Mouse (Mus musculus): ENCODE measurements around the gene Csrnp2.
"Not testable (repeated sequence)": the region's sequence is repeated elsewhere in the genome, so short reads cannot be mapped to it uniquely, and the experiment has no call there.

DNA sequence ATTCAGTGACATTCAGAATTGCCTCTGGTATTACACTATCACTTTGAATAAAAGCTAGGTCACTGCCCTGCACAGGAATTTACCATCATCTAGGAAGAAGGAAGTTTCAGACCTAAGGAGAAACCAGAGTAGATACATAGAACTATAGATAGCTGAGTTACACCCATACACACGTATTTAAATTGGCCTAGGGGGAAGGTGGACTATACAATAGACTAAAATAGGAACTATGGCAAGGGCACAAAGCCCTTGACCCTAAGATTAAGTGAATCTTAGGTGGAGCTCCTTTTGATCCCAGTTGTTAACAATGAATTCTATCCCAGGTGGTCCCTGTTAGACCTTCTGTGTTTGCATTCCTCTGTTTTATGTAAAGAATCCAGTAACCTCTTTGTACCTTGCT is 45.7 kb upstream of the Csrnp2 start:
- TF ChIP-seq EP300, CTCF (IDR thresholded peaks at IDR 0.05; ENCODE audit: low read depth): not testable (repeated sequence)

All from liver, embryonic 14.5 days (tissue).